Mouse (Mus musculus): ENCODE data around the gene Klra6. TPM values are rescaled to one million over a fixed set of nuclear protein-coding genes. Genes with fewer than 3 reads are reported as not detected.

Gene Klra6
- not detected for polyA plus RNA-seq (2017; shearing (Covaris generic))

DNA sequence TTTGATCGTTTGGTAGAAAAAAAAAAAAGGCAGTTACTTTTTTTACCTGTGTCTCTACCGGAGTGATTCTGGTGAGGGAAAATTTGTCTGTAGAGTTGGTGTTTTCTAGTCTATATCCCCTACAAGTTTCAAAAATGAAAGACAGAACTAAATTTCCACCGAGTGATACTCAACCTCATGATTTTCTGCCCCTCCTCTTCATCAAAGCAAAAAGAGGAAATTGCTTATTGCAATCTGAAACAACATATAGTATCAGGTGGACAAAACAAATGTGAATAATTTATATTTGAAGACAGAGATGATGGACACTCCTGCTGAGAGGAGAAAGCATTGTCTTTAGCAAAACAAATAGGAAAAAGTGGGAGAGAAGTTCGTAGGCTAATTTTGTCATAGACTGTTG lies at the start of gene Klra6:
Gene Klra6 (minus strand): TSS at position 101 of the 400 bp plus-strand sequence.

DNA sequence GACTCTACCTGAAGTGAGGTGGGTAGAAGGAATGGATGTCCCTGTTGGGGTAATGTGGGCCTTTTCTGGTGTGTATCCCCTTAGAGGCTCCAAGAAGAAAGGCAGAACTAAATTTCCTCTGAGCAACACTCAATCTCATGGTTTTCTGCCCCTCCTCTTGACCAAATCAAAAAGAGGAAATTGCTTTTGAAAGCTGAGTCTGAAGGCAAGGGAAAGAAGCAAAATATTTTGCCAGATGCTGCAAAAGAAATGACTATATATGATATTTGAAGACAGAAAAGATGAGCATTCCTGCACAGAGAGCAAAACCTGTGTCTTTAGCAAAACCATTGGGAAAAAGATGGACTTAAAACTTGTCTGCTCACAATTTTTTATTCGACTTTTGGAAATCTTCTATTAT lies 40.4 kb upstream of the Klra6 start, which contains the start of gene Klra4:
Gene Klra4 (minus strand): TSS at position 101 of the 400 bp plus-strand sequence.

Other genes with a start within 250 kb of the Klra6 start
- gene Gm156, start 242.7 kb downstream of the Klra6 start, polyA plus RNA-seq (2017; shearing (Covaris generic)) = not detected
- gene Gm17631, start 164.3 kb downstream of the Klra6 start, polyA plus RNA-seq (2017; shearing (Covaris generic)) = not detected
- gene Klra17, start 150.3 kb downstream of the Klra6 start, polyA plus RNA-seq (2017; shearing (Covaris generic)) = not detected
- not detected for gene Klra5, start 109.3 kb downstream of the Klra6 start, polyA plus RNA-seq (2017; shearing (Covaris generic))
- gene Klra4, start 40.3 kb upstream of the Klra6 start, polyA plus RNA-seq (2017; shearing (Covaris generic)) = not detected
- not detected for gene Klra8, start 102.9 kb upstream of the Klra6 start, polyA plus RNA-seq (2017; shearing (Covaris generic))
- not detected for gene Klra9, start 166.2 kb upstream of the Klra6 start, polyA plus RNA-seq (2017; shearing (Covaris generic))
- not detected for gene Klra7, start 206.4 kb upstream of the Klra6 start, polyA plus RNA-seq (2017; shearing (Covaris generic))